Mouse (Mus musculus) 416B (cell line): ENCODE results near the gene Gm36079.
"Not testable (repeated sequence)": the region's sequence is repeated elsewhere in the genome, so short reads cannot be mapped to it uniquely, and the experiment has no call there.

Source experiments
- DNase-seq: peaks from one replicate; pipeline ENCODE4 v3.0.0; 2011; ENCODE audit warnings: low read depth

Gene Gm36079

DNA sequence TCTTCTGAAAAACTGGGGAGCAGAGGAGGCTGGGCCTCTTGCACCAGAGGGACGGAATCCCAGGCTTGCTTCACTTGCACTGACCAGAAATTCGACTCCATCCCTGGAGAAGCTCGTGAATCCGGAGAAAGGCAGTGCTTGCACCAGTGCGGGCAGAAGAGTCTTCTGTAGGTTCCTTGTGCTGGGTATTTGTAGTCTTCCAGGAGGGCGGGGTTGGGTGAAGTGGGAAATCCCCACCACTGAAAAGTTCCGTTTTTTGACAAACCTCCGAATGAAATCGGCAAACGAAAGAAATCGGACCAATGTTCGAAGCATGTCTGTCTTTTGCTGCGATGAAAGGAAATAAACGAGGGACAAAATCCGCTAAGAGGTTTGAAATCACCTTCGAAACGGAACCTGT, at the start of gene Gm36079:
TSS of gene Gm36079 (minus strand) at position 101 of the 400 bp plus-strand sequence.
- DNase-seq, result not testable (repeated sequence)

DNA sequence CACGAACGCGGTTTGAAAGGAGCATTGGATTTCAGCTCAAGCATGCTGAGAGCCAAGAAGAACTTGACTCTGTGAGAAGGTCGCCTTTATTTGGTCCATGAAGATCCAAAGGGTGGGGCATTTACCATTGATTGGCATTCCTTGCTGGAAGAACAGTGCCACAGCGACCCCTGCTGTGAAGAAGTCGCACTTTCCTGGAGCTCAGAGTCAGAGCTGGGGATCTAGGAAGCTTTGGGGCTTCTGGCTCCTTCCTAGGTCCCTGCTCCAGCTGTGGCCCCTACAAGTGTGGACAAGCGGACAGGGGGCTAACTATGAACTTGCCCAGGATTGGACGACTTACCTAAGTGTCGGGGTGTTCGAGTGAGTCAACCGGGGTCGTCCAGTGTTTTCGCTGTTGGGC, 44.1 kb upstream of the Gm36079 start:
- not testable (repeated sequence) for DNase-seq

DNA sequence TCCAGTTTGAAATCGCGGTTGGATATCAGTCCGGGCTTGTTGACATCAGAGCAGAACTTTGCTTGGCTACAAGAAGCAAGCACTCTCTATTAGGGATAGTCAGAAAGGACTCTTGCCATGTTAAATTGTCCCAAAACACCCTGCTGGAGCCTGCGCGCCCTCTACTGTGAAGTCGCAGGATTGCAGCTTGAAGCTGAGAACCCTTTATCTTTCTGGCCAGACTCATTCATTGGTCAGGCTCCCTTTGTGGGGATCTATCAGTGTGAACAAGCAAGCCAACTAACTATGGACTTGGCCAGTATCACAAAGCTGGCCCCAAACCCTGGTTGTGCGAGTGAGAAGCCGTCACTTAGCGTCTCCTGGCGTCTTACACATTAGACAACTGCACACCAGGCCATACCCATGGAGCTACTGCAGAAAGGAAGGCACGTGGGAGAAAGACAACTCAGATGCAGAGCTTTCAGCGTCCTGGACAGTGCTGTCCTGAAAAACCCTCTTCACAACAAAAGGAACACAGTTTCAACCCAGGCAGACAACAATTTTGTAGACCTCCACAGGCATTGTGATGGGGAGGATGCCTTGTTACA, 43.3 kb upstream of the Gm36079 start:
- not testable (repeated sequence) for DNase-seq

DNA sequence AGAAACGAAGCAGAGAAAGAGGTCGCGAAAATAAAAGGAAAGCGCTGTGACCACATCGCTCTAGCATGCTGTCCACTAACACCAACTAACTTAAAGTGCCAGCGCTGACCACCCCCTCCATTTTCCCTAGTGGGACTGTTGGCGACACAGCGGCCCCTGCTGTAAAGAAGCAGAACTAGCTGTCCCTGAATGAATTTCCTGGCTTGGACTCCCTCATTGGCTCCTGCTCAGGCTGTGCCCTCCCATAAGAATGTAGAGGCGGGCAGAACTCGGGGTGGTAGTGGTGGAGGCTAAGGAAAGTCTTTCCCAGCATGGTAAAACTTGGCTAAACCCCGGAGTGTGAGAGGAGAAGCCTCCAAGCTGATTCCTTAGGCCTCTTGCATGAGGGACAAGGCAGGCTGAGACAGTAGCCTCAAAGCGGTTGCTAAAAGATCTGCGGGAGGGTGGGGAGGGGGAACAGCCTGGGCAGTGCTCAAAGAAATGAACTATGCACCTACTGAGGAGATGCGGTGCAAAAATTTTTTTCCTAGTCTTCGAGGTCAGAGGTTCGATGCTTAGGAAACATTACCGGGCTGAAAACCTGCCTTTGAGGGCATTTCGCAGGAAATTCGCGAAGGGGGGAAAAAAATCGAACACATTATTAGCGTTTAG, 36.8 kb upstream of the Gm36079 start:
- DNase-seq, result not testable (repeated sequence)

DNA sequence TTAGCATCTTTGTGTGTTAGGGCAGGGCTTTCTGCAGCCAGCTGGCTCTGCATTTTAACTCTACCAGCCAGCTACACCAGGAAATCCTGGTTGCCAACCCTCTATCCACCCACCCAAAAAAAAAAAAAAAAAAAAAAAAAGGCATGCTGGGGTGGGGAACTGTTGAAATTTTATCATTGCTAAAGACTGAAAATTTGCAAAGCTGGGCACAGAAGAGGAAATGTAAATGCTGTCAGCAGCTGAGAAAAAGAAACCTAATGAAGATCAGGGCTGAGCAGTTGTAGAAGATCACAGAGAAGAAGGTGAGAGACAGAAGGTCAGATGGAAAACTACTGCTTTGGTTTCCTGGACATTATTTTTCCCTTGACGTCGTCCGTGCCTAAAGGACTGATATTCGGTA, 36.1 kb upstream of the Gm36079 start:
- not testable (repeated sequence) for DNase-seq

DNA sequence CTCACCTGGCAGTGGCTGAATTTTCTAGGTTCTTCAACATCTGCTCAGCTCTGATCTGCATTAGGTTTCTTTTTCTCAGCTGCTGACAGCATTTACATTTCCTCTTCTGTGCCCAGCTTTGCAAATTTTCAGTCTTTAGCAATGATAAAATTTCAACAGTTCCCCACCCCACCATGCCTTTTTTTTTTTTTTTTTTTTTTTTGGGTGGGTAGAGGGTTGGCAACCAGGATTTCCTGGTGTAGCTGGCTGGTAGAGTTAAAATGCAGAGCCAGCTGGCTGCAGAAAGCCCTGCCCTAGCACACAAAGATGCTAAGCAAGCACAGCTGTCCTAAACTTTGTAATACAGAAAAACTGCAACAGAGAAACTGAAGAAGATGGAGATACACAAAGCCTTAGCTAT, 25.3 kb upstream of the Gm36079 start, which contains the start of gene Gm21188:
TSS of gene Gm21188 (minus strand) at position 110 of the 400 bp plus-strand sequence.
- not testable (repeated sequence) for DNase-seq

DNA sequence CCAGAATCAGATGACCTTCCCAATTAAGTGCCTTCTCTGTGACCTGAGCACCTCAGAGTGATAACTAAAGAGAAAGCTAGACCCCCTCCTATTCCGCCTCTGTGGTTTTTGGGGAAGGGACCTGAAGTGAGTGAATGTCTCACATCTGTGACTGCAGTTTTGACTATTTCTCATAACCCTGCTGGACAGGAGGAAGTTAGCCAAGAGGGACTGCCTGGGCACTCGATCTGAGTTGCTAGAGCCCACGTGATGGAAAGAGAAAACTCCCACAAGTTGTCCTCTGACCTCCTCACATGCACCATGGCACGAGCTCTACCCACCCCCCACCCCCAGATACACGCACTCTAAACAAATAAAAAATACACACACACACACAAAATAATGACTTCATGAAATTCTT, 21.8 kb upstream of the Gm36079 start:
- DNase-seq, result not testable (repeated sequence)

DNA sequence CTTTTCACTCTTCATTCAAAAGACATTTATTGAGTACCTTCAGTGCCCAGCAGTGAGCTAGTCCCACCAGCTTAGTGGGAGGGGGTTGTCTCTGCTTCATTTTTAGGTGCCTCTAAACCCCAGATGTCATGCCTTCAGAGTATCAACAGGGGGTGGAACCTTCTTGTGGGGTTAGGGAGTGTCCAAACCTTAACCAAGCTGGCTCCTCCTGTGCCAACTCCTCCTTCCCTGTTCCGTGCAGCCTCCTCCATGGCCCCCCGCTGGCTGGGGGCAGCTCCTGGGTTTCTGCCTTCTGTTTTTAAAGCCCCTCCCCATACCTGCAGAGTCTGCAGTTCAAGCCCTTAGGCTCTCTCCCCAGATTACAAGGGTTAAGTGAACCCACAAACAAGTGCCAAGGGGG, 21.4 kb upstream of the Gm36079 start:
- DNase-seq, result not testable (repeated sequence)

DNA sequence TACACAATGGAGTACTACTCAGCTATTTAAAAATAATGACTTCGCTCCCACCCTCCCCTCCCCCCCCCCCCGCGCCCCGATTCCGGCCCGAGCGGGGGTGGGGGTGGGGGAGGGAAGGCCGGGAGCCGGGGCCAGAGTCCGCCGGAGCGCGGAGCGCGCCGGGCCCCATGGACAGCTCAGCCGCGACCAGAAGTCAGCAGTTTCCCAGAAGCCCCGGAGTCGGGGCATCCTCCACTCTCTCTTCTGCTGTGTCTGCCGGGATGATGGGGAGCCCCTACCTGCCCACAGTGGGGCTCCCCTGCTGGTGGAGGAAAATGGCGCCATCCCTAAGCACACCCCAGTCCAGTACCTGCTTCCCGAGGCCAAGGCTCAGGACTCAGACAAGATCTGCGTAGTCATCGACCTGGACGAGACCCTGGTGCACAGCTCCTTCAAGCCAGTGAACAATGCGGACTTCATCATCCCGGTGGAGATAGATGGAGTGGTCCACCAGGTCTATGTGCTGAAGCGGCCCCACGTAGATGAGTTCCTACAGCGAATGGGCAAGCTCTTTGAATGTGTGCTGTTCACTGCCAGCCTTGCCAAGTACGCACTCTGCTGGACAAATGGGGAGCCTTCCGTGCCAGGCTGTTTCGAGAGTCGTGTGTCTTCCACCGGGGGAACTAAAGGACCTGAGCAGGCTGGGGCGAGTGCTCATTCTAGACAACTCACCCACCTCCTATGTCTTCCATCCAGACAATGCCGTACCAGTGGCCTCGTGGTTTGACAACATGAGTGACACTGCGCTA, 19.8 kb upstream of the Gm36079 start:
- not testable (repeated sequence) for DNase-seq

DNA sequence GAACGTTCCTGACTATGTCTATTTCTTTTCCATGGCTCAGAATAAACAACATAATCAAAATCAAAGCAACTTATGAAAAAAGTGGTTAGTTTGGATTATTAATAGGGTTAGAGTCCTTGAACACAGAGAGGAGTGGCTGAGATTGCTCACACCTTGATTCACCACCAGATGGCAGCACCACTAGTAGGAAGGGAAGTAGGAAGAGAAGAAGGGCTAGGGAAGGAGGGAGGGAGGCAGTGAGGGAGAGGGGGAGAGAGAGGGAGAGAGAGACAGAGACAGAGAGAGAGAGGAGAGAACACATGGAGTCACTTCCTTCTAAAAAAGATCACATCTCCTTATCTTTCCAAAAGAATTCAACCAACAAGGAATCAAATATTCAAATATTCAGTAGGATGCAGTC, 14.3 kb upstream of the Gm36079 start:
- peak; percentile 17 for DNase-seq

DNA sequence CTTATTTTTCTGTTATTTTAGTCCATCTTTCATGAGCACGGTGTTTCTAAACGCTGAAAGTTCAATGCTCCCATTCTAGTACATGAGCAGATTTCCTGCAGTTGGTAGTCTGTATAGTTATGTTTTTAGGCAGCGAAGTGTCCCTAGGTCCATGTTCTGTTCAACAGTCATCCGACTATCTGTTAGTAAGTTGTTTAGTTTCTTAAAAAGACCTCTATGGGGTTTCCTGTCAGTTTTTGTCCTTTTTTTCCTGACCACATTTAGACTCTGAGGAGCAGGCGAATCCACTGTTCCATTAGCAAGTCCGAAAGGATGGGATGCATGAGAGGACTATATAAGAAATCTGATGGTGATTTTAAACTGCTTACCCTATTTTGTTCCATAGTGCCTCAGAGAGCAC, 11.1 kb upstream of the Gm36079 start:
- not testable (repeated sequence) for DNase-seq

DNA sequence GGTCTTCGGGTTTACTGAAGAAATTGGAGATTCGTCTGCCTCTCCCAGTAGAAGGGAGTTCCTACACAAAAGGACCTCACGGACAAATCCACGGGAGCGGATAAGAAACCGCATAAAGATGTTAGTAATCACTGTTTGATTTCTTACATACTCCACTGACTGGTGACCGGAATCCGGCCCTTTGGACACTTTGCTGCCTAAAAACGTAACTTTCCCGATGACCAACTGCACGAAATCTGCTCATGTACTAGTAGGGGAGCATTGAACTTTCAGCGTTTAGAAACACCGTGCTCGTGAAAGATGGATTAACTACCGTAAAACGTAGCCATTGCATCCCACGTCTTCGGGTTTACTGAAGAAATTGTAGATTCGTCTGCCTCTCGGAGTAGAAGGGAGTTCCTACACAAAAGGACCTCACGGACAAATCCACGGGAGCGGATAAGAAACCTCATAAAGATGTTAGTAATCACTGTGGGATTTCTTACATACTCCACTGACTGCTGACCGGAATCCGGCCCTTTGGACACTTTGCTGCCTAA, 9.8 kb upstream of the Gm36079 start:
- not testable (repeated sequence) for DNase-seq

DNA sequence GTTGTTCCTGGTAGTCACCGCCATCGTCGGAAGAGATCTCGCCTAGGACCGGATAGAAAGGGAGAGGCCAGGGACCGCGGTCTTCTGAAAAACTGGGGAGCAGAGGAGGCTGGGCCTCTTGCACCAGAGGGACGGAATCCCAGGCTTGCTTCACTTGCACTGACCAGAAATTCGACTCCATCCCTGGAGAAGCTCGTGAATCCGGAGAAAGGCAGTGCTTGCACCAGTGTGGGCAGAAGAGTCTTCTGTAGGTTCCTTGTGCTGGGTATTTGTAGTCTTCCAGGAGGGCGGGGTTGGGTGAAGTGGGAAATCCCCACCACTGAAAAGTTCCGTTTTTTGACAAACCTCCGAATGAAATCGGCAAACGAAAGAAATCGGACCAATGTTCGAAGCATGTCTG, 8.3 kb upstream of the Gm36079 start:
- not testable (repeated sequence) for DNase-seq

DNA sequence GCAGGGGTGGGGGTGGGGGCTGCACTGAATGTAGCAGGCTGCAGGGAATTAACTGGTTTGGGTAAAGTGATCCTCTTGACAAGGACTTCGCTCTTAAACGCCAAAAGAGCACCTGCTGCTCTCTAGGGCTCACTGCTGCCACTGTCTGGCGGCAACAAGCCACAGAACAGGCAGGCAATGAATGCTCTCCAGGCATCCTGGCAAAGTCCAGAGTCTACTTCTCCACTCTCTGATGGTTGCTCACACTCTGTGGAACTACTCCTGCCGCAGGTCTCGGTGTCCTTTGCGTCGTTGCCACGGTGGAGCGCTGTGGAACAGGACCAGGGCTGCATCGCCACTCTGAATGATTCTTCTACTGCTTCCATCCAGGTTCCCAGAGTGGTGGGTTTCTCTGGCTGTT, 7.8 kb upstream of the Gm36079 start:
- not testable (repeated sequence) for DNase-seq

DNA sequence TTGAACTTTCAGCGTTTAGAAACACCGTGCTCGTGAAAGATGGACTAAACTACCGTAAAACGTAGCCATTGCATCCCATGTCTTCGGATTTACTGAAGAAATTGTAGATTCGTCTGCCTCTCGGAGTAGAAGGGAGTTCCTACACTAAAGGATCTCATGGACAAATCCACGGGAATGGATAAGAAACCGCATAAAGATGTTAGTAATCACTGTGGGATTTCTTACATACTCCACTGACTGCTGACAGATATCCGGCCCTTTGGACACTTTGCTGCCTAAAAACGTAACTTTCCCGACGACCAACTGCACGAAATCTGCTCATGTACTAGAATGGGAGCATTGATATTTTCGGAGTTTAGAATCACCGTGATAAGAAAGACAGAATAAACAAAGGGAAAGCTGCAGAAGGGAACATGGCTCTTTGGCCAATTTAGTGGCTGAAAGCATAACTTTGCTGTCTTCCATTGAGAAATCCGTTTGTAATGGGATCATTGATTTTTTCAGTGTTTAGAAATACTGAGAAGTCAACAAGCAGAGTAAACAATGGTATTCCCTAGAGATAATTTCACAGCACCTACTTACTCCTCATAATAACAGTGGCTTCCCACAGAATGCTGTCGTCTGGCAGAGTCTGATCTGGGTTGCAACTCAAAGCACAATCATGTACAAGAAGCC, 6.8 kb upstream of the Gm36079 start:
- DNase-seq, result not testable (repeated sequence)

DNA sequence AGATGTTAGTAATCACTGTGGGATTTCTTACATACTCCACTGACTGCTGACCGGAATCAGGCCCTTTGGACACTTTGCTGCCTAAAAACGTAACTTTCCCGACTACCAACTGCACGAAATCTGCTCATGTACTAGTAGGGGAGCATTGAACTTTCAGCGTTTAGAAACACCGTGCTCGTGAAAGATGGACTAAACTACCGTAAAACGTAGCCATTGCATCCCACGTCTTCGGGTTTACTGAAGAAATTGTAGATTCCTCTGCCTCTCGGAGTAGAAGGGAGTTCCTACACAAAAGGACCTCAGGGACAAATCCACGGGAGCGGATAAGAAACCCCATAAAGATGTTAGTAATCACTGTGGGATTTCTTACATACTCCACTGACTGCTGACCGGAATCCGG, 4.9 kb upstream of the Gm36079 start:
- DNase-seq, result not testable (repeated sequence)

DNA sequence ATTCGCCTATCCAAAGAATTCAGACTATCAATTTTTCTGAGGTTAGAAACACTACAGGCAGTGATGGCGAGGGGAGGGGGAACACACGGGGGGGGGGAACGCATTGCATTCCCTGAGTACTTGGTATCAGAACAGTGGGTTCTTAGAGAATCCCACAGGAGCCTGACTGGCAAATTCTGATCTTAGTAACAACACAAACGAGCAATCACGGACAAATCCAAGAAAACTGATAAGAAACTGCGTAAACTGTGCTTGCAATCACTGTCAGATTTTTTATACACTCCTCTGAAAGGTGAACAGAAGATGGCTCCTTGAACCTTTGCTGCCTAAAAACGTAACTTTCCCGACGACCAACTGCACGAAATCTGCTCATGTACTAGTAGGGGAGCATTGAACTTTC, 557 bp upstream of the Gm36079 start:
- DNase-seq, result not testable (repeated sequence)

DNA sequence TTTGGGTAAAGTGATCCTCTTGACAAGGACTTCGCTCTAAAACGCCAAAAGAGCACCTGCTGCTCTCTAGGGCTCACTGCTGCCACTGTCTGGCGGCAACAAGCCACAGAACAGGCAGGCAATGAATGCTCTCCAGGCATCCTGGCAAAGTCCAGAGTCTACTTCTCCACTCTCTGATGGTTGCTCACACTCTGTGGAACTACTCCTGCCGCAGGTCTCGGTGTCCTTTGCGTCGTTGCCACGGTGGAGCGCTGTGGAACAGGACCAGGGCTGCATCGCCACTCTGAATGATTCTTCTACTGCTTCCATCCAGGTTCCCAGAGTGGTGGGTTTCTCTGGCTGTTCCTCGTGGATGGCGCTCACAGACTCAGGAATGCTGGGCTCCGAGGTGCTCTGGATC, 438 bp downstream of the Gm36079 start:
- not testable (repeated sequence) for DNase-seq

DNA sequence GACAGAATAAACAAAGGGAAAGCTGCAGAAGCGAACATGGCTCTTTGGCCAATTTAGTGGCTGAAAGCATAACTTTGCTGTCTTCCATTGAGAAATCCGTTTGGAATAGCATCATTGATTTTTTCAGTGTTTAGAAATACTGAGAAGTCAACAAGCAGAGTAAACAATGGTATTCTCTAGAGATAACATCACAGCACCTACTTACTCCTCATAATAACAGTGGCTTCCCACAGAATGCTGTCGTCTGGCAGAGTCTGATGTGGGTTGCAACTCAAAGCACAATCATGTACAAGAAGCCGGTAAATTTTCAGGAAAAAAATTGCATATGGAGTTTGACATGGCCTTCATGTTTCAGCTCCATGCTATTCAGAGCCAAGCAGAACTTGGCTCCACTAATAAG, 1.2 kb downstream of the Gm36079 start:
- not testable (repeated sequence) for DNase-seq

DNA sequence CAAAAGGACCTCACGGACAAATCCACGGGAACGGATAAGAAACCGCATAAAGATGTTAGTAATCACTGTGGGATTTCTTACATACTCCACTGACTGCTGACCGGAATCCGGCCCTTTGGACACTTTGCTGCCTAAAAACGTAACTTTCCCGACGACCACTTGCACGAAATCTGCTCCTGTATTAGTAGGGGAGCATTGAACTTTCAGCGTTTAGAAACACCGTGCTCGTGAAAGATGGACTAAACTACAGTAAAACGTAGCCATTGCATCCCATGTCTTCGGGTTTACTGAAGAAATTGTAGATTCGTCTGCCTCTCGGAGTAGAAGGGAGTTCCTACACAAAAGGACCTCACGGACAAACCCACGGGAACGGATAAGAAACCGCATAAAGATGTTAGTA, 1.8 kb downstream of the Gm36079 start:
- DNase-seq, result not testable (repeated sequence)

DNA sequence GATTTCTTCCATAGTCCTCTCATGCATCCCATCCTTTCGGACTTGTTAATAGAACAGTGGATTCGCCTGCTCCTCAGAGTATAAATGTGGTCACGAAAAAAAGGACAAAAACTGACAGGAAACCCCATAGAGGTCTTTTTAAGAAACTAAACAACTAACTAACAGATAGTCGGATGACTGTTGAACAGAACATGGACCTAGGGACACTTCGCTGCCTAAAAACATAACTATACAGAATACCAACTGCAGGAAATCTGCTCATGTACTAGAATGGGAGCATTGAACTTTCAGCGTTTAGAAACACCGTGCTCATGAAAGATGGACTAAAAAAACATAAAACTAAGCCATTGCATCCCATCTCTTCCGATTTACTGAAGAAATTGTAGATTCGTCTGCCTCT, 2.2 kb downstream of the Gm36079 start:
- not testable (repeated sequence) for DNase-seq

DNA sequence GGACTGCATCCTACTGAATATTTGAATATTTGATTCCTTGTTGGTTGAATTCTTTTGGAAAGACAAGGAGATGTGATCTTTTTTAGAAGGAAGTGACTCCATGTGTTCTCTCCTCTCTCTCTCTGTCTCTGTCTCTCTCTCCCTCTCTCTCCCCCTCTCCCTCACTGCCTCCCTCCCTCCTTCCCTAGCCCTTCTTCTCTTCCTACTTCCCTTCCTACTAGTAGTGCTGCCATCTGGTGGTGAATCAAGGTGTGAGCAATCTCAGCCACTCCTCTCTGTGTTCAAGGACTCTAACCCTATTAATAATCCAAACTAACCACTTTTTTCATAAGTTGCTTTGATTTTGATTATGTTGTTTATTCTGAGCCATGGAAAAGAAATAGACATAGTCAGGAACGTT, 5.3 kb downstream of the Gm36079 start:
- peak; percentile 11 for DNase-seq
